Mouse (Mus musculus) limb, embryonic 10.5 days (tissue): Measurements from ENCODE around the gene Gm20605. TPM values are rescaled to one million over a fixed set of nuclear protein-coding genes. Genes with fewer than 3 reads are reported as not detected.

Experiments
- DNase-seq: peaks from one replicate; pipeline ENCODE4 v3.0.0-alpha.2; 2017; ENCODE audit warnings: low spot score
- H3K27ac ChIP-seq: fragments of 300-500 bp; sonication (generic); 2 replicates; pipeline ENCODE4 v1.5.1; 2016; ENCODE audit warnings: mild to moderate bottlenecking
- H3K27me3 ChIP-seq: fragments of 300-500 bp; sonication (generic); 2 replicates; pipeline ENCODE4 v1.6.1; 2016; ENCODE audit warnings: low read depth, mild to moderate bottlenecking; ENCODE audit not compliant: poor library complexity, severe bottlenecking
- H3K36me3 ChIP-seq: fragments of 300-500 bp; sonication (generic); 2 replicates; pipeline ENCODE4 v1.6.1; 2016; ENCODE audit warnings: mild to moderate bottlenecking, moderate library complexity
- H3K4me1 ChIP-seq: fragments of 300-500 bp; sonication (generic); 2 replicates; pipeline ENCODE4 v1.6.1; 2016
- H3K4me3 ChIP-seq: fragments of 300-500 bp; sonication (generic); 2 replicates; pipeline ENCODE4 v1.5.1; 2016; ENCODE audit warnings: mild to moderate bottlenecking, moderate library complexity
- H3K9me3 ChIP-seq: fragments of 300-500 bp; sonication (generic); replicated peaks from 2 replicates; pipeline ENCODE4 v1.6.1; 2016; ENCODE audit warnings: mild to moderate bottlenecking
- WGBS: fragments of 180-500 bp; shearing (Covaris S2); methylation state at CpG from one replicate; pipeline ENCODE4 v1.1.7; 2016; 5-methylcytosine and 5-hydroxymethylcytosine counted together
- polyA plus RNA-seq: library from polyadenylated mRNA; unstranded; fragments of >200 nt; fragmentation: Nextera tagmentation; extraction: Ambion mirVana; gene quantifications from 2 replicates; pipeline ENCODE4 v1.2.1, GENCODE M21; 2016

Gm20605 gene
- polyA plus RNA-seq, 1 experiment from 2014 or later: 14.8 TPM

DNA sequence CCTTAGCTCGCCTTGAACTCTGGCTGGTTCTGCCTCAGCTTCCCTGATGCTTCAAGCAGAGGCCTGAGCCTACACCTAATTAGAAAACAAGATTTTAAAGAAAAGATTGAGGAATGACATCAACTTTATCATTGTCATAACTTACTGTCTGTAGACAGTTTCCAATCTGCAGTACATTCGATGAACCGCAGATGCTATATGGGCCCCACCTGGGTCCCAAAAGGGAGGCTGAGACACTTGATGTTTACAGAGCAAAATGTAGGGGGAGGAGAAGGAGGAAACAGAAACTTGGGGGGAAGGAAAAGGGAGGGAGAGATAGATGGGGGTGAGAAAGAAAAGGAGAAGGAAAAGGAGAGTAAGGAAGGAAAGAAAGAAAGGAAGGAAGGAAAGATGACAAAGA is 61.0 kb downstream of the Gm20605 start:
- H3K9me3 ChIP-seq: no peaks in the 10 kb centered on the region
- WGBS: 89% methylated on average over 3 of the region's 3 CpGs
- no peak overlapping the region for H3K4me3 ChIP-seq
- no peak for DNase-seq
- H3K27me3 ChIP-seq: peaks cover 16% of the 10 kb centered on the region; the same call in 1 of the 2 replicates
- no peaks in the 10 kb centered on the region for H3K36me3 ChIP-seq
- H3K27ac ChIP-seq: no peak overlapping the region
- peaks cover 5% of the 10 kb centered on the region; the same call in 1 of the 2 replicates for H3K4me1 ChIP-seq

DNA sequence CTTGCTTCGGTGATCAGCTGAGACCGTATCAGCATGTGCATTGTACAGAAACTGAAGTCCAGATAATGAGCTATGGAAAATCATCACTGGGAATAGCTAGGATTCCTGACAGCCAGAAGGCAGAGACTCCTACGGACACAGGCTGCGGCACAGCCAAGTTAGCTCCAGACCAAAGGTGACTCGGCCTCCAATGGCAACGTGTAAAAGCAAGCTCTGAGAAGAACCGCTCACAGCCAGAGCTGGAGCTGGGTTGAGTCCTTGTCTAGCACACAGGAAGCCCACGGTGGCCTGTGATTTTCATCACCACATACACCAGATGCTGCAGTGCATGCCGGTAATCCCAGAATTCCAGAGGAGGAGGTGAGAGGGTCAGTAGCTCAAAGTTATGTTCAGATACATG is 61.6 kb downstream of the Gm20605 start:
- Histone ChIP-seq H3K4me3 (no peak overlapping the region), H3K27ac (no peak overlapping the region), H3K36me3 (no peaks in the 10 kb centered on the region), H3K9me3 (no peaks in the 10 kb centered on the region), H3K27me3 (peaks cover 12% of the 10 kb centered on the region; the same call in 1 of the 2 replicates), H3K4me1 (0 out of 2 replicates have a peak, but pooled peaks cover 3% of the 10 kb centered on the region)
- 68% methylated on average over 9 of the region's 9 CpGs for WGBS
- DNase-seq: no peak

DNA sequence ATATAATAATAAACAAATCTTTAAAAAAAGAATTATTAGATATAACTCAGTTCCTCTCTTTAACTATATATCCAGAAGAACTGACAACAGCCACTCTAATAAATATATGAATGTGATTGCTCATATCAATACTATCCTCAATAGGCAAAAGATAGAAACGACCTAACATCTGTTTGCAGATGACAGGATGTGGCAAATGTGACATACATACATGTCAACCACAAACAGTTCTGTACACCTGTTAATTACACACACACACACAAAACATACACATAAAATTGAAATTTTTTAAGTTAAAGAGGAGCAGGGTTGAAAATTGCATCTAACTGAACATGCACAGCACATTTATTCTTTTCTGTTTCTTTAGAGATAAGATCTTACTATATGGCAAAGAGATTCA is 62.9 kb downstream of the Gm20605 start:
- 0 out of 2 replicates have a peak, but pooled peaks cover 3% of the 10 kb centered on the region for H3K4me1 ChIP-seq
- no peaks in the 10 kb centered on the region for H3K36me3 ChIP-seq
- H3K27me3 ChIP-seq: no peaks in the 10 kb centered on the region
- 69% methylated on average over 1 of the region's 1 CpGs for WGBS
- no peak for DNase-seq
- H3K27ac ChIP-seq: no peak overlapping the region
- H3K9me3 ChIP-seq: no peaks in the 10 kb centered on the region
- no peak overlapping the region for H3K4me3 ChIP-seq

Other genes with a start within 250 kb of the Gm20605 start
- 0.03 and 0.10 TPM in 2 replicates for gene Zan, start 152.1 kb upstream of the Gm20605 start, polyA plus RNA-seq
- gene Pop7, start 126.7 kb upstream of the Gm20605 start, polyA plus RNA-seq: 53.2 and 63.4 TPM in 2 replicates
- 13.5 and 14.6 TPM in 2 replicates for gene Gigyf1, start 110.6 kb upstream of the Gm20605 start, polyA plus RNA-seq
- gene Epo, start 95.9 kb upstream of the Gm20605 start, polyA plus RNA-seq: 1.5 and 2.4 TPM in 2 replicates
- gene Gnb2, start 95.7 kb upstream of the Gm20605 start, polyA plus RNA-seq: 257 and 295 TPM in 2 replicates
- not detected in 2 replicates for gene Actl6b, start 75.7 kb upstream of the Gm20605 start, polyA plus RNA-seq
- 0.79 and 1.4 TPM in 2 replicates for gene Tfr2, start 59.3 kb upstream of the Gm20605 start, polyA plus RNA-seq
- gene Mospd3, start 28.1 kb upstream of the Gm20605 start, polyA plus RNA-seq: 14.7 and 16.4 TPM in 2 replicates
- gene Pcolce, start 15.4 kb upstream of the Gm20605 start, polyA plus RNA-seq: 153 and 165 TPM in 2 replicates
- gene Fbxo24, start 173 bp upstream of the Gm20605 start, polyA plus RNA-seq: 0.11 and 0.60 TPM in 2 replicates
- gene Lrch4, start 54 bp upstream of the Gm20605 start, polyA plus RNA-seq: 25.9 and 32.2 TPM in 2 replicates
- gene Sap25, start 12.2 kb downstream of the Gm20605 start, polyA plus RNA-seq: 8.0 and 9.7 TPM in 2 replicates
- 0.23 and 0.48 TPM in 2 replicates for gene Irs3, start 16.5 kb downstream of the Gm20605 start, polyA plus RNA-seq
- gene Agfg2, start 55.6 kb downstream of the Gm20605 start, polyA plus RNA-seq: 18.6 and 22.9 TPM in 2 replicates
- gene Nyap1, start 112.4 kb downstream of the Gm20605 start, polyA plus RNA-seq: 1.1 and 2.5 TPM in 2 replicates
- gene Tsc22d4, start 116.6 kb downstream of the Gm20605 start, polyA plus RNA-seq: 78.1 and 99.5 TPM in 2 replicates
- 47.0 and 49.5 TPM in 2 replicates for gene Ppp1r35, start 149.7 kb downstream of the Gm20605 start, polyA plus RNA-seq
- gene Mepce, start 158.5 kb downstream of the Gm20605 start, polyA plus RNA-seq: 11.3 and 11.8 TPM in 2 replicates
- gene Zcwpw1, start 158.6 kb downstream of the Gm20605 start, polyA plus RNA-seq: 8.4 and 15.8 TPM in 2 replicates
- 0.34 and 0.39 TPM in 2 replicates for gene Pilra, start 207.1 kb downstream of the Gm20605 start, polyA plus RNA-seq
- not detected in 2 replicates for gene Pilrb1, start 228.9 kb downstream of the Gm20605 start, polyA plus RNA-seq
- not detected in 2 replicates for gene Pilrb2, start 242.6 kb downstream of the Gm20605 start, polyA plus RNA-seq